In the genomic region with DNA sequence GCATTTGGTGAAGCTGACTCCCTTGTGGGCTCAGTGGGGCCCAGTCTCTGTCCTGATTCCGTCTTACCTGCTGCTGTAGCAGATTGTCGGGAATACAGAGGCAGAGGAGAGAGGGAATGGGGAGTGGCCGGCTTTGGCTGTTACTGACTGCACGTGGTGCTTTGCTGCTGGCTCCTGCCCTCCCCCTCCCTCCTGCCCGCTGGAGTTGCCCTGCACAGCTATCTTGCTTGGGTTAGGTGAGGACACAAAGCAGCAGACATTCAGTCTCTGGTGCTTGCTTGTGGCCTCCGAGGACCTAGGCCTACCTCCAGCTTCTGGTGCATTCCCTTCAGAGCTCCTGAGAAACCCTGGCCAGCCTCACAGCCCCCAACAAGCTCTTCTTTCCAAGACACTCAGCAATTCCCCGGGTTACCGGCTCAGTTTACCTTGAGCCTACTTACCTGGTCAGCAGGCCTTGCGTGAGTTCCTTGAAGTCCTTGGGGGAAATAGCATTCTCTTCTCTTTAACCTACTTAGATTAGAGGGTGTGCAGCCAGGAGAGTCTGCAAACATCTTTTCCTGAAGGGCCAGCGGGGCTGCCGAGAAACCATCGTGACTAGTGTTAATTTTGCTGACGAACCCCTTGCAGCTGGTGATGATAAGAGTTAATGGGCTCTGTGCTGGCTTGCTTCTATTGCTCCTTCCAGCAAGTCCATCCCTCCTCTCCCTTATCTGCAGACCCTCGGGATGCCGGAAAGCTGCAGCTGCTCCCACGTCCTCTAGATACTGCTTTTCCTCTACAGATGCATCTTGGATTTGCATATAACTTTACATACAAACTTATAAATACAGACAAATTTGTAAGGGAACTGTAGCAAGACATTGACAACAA, we compare ENCODE assay signal across 9 mouse cellular contexts.
A peak's percentile ranks its signal among the peaks of the same experiment; 100 is the strongest.
DNase-seq lines count a peak whose midpoint lies in the region; ATAC-seq and TF ChIP-seq lines count a peak whose summit lies in the region.
"Had no signal": no experiment of that assay in that cellular context is flagged by ENCODE, and none has a peak within 500 bp of the region (broad histone marks: within the 10 kb centered on the region; RNA-seq: fewer than 3 reads in every experiment).

No protein-coding gene starts in this region.

- DNase-seq in forebrain, embryonic 11.5 days (ENCODE audit: low spot score), result peak; percentile 57
- DNase-seq in hindbrain, postnatal 0 days (ENCODE audit: low spot score), result no peak
- no peak for DNase-seq in cerebellum, adult 11 months
- no peak for DNase-seq in right cerebral cortex, adult 2 months (ENCODE audit: low spot score in 2 of 2)

- no peaks in the 10 kb centered on the region; the same call in 1 of the 2 replicates for H3K36me3 ChIP-seq in forebrain, embryonic 11.5 days (ENCODE audit: control insufficient read depth, insufficient read depth, low read length)
- no peaks in the 10 kb centered on the region for H3K36me3 ChIP-seq in forebrain, embryonic 15.5 days
- H3K36me3 ChIP-seq in erythroblast, embryonic 14.5 days (ENCODE audit: control insufficient read depth), result peaks cover 11% of the 10 kb centered on the region
- no peaks in the 10 kb centered on the region for H3K36me3 ChIP-seq in kidney, embryonic 14.5 days (ENCODE audit: control insufficient read depth, insufficient read depth, low read length)
- no peaks in the 10 kb centered on the region for H3K36me3 ChIP-seq in hindbrain, postnatal 0 days (ENCODE audit: insufficient read depth, low read length)
- H3K36me3 ChIP-seq: embryonic facial prominence, embryonic 13.5 days had no signal

- no peak for TF ChIP-seq CTCF in hindbrain, postnatal 0 days (IDR thresholded peaks at IDR 0.05; ENCODE audit: low read depth)

- no peaks in the 10 kb centered on the region for H3K27me3 ChIP-seq in forebrain, embryonic 11.5 days (ENCODE audit: control insufficient read depth, insufficient read depth, low read length)
- no peaks in the 10 kb centered on the region for H3K27me3 ChIP-seq in forebrain, embryonic 15.5 days
- no peaks in the 10 kb centered on the region for H3K27me3 ChIP-seq in erythroblast, embryonic 14.5 days (ENCODE audit: control insufficient read depth)
- H3K27me3 ChIP-seq in kidney, embryonic 14.5 days (ENCODE audit: control insufficient read depth, insufficient read depth, low read length), result no peaks in the 10 kb centered on the region
- no peaks in the 10 kb centered on the region for H3K27me3 ChIP-seq in hindbrain, postnatal 0 days (ENCODE audit: insufficient read depth, low read length)
- H3K27me3 ChIP-seq: embryonic facial prominence, embryonic 13.5 days had no signal

- H3K4me3 ChIP-seq in forebrain, embryonic 11.5 days (ENCODE audit: low read depth, low read length), result no peak overlapping the region
- no peak overlapping the region for H3K4me3 ChIP-seq in forebrain, embryonic 15.5 days
- H3K4me3 ChIP-seq in erythroblast, embryonic 14.5 days (replicated peaks), result peak overlapping the region; percentile 33
- H3K4me3 ChIP-seq in kidney, embryonic 14.5 days (ENCODE audit: low read length), result no peak overlapping the region
- H3K4me3 ChIP-seq in hindbrain, postnatal 0 days (ENCODE audit: low read length), result no peak overlapping the region
- H3K4me3 ChIP-seq: embryonic facial prominence, embryonic 13.5 days had no signal

- no peaks in the 10 kb centered on the region for H3K4me1 ChIP-seq in forebrain, embryonic 11.5 days (replicated peaks; ENCODE audit: control insufficient read depth, insufficient read depth, low read length)
- H3K4me1 ChIP-seq in forebrain, embryonic 15.5 days, result no peaks in the 10 kb centered on the region
- H3K4me1 ChIP-seq in erythroblast, embryonic 14.5 days (ENCODE audit: control insufficient read depth), result peaks cover 37% of the 10 kb centered on the region
- no peaks in the 10 kb centered on the region for H3K4me1 ChIP-seq in kidney, embryonic 14.5 days (ENCODE audit: control insufficient read depth, insufficient read depth, low read length)
- no peaks in the 10 kb centered on the region for H3K4me1 ChIP-seq in hindbrain, postnatal 0 days (ENCODE audit: insufficient read depth, low read length)

- no peak for ATAC-seq in forebrain, embryonic 11.5 days (replicated peaks; ENCODE audit: low FRiP score)
- no peak for ATAC-seq in forebrain, embryonic 15.5 days (replicated peaks)
- ATAC-seq in kidney, embryonic 14.5 days (ENCODE audit: low FRiP score, low TSS enrichment), result peak; percentile 24; the same call in 1 of the 2 replicates
- peak; percentile 81 for ATAC-seq in megakaryocyte-erythroid progenitor cell, adult 5-6 weeks (replicated peaks; ENCODE audit: low FRiP score, low TSS enrichment, poor library complexity, severe bottlenecking)
- ATAC-seq in hindbrain, postnatal 0 days, result no peak

- 50% methylated on average over 16 of the region's 16 CpGs for WGBS in forebrain, embryonic 11.5 days
- 51% methylated on average over 16 of the region's 16 CpGs for WGBS in forebrain, embryonic 15.5 days
- WGBS in kidney, embryonic 14.5 days, result 54% methylated on average over 16 of the region's 16 CpGs
- 54% methylated on average over 16 of the region's 16 CpGs for WGBS in hindbrain, postnatal 0 days

- H3K4me2 ChIP-seq in forebrain, embryonic 11.5 days (ENCODE audit: low read depth, low read length, severe bottlenecking), result no peak overlapping the region
- H3K4me2 ChIP-seq in forebrain, embryonic 15.5 days (replicated peaks), result no peak overlapping the region
- no peak overlapping the region for H3K4me2 ChIP-seq in kidney, embryonic 14.5 days (replicated peaks; ENCODE audit: low read depth, low read length)
- H3K4me2 ChIP-seq in hindbrain, postnatal 0 days (ENCODE audit: low read depth, low read length), result no peak overlapping the region
- H3K4me2 ChIP-seq: embryonic facial prominence, embryonic 13.5 days had no signal

- no peak overlapping the region for H3K27ac ChIP-seq in forebrain, embryonic 11.5 days (ENCODE audit: low read depth, low read length)
- H3K27ac ChIP-seq in forebrain, embryonic 15.5 days (replicated peaks), result no peak overlapping the region
- no peak overlapping the region for H3K27ac ChIP-seq in kidney, embryonic 14.5 days (ENCODE audit: low read depth, low read length)
- H3K27ac ChIP-seq in hindbrain, postnatal 0 days, result no peak overlapping the region
- H3K27ac ChIP-seq: embryonic facial prominence, embryonic 13.5 days had no signal

- H3K9me3 ChIP-seq in forebrain, embryonic 11.5 days (ENCODE audit: control insufficient read depth, low read length), result no peaks in the 10 kb centered on the region; the same call in 1 of the 2 replicates
- no peaks in the 10 kb centered on the region for H3K9me3 ChIP-seq in forebrain, embryonic 15.5 days
- H3K9me3 ChIP-seq in erythroblast, embryonic 14.5 days (ENCODE audit: control insufficient read depth, low read length), result peaks cover 7% of the 10 kb centered on the region
- H3K9me3 ChIP-seq in kidney, embryonic 14.5 days (ENCODE audit: control insufficient read depth, low read length), result no peaks in the 10 kb centered on the region; the same call in 1 of the 2 replicates
- H3K9me3 ChIP-seq in hindbrain, postnatal 0 days (ENCODE audit: low read length), result no peaks in the 10 kb centered on the region

- no peak overlapping the region for H3K9ac ChIP-seq in forebrain, embryonic 11.5 days (ENCODE audit: low read length)
- H3K9ac ChIP-seq in forebrain, embryonic 15.5 days (replicated peaks), result no peak overlapping the region
- H3K9ac ChIP-seq in kidney, embryonic 14.5 days (ENCODE audit: low read depth, low read length), result no peak overlapping the region
- H3K9ac ChIP-seq in hindbrain, postnatal 0 days (replicated peaks; ENCODE audit: low read length), result no peak overlapping the region
- H3K9ac ChIP-seq: embryonic facial prominence, embryonic 13.5 days had no signal

Comparison
In these comparisons a context has a peak if more than half of its experiments do, and no peak if none do; other contexts are left out.
1. ATAC-seq: peak in kidney, embryonic 14.5 days (single experiment) and megakaryocyte-erythroid progenitor cell, adult 5-6 weeks (single experiment); none in forebrain, embryonic 11.5 days (single experiment), forebrain, embryonic 15.5 days (single experiment) and hindbrain, postnatal 0 days (single experiment).